Mouse (Mus musculus) testis, adult 2 months (tissue): ENCODE results near the gene Tnn. TPM values are rescaled to one million over a fixed set of nuclear protein-coding genes. Genes with fewer than 3 reads are reported as not detected.

Experiments
- H3K27ac ChIP-seq: fragments of 200-500 bp; 2 replicates; pipeline ENCODE4 v1.5.1; 2012; ENCODE audit warnings: low read depth, low read length; ENCODE audit not compliant: control insufficient read depth, insufficient read depth
- H3K27me3 ChIP-seq: fragments of 200-500 bp; 2 replicates; pipeline ENCODE4 v1.6.1; 2012; ENCODE audit warnings: mild to moderate bottlenecking, low read length, moderate library complexity; ENCODE audit not compliant: control insufficient read depth, insufficient read depth
- H3K36me3 ChIP-seq: fragments of 200-500 bp; 2 replicates; pipeline ENCODE4 v1.6.1; 2012; ENCODE audit warnings: mild to moderate bottlenecking, low read length; ENCODE audit not compliant: control insufficient read depth, insufficient read depth
- H3K4me1 ChIP-seq: fragments of 200-500 bp; 2 replicates; pipeline ENCODE4 v1.6.1; 2012; ENCODE audit warnings: low read length; ENCODE audit not compliant: control insufficient read depth, insufficient read depth
- H3K4me3 ChIP-seq: fragments of 200-500 bp; 2 replicates; pipeline ENCODE4 v1.5.1; 2012; ENCODE audit warnings: low read depth, mild to moderate bottlenecking, low read length, moderate library complexity, mixed read lengths; ENCODE audit not compliant: control insufficient read depth
- CTCF ChIP-seq: fragments of 200-500 bp; IDR thresholded peaks from 2 replicates; pipeline ENCODE4 v1.5.1; 2012; ENCODE audit warnings: low read depth, mild to moderate bottlenecking, inconsistent platforms, low read length, moderate library complexity; ENCODE audit not compliant: control insufficient read depth, insufficient read depth, insufficient replicate concordance
- POLR2A ChIP-seq: fragments of 200-500 bp; IDR thresholded peaks from 2 replicates; pipeline ENCODE4 v1.6.1; 2012; ENCODE audit warnings: low read depth, mild to moderate bottlenecking, inconsistent platforms, low read length, moderate library complexity; ENCODE audit not compliant: control insufficient read depth
- polyA plus RNA-seq: library from polyadenylated mRNA; depleted of rRNA; stranded (reverse); fragments of >200 nt; gene quantifications from 2 replicates; pipeline ENCODE4 v1.2.3, GENCODE M21; 2012

The Tnn gene
- polyA plus RNA-seq, 1 experiment: not detected

GRCm38 (mm10) chr1:160123957-160124356, 29.4 kb downstream of the Tnn start:
- no peaks in the 10 kb centered on the region for H3K27me3 ChIP-seq
- no peak overlapping the region for H3K4me3 ChIP-seq
- H3K4me1 ChIP-seq: no peaks in the 10 kb centered on the region
- H3K27ac ChIP-seq: no peak overlapping the region
- TF ChIP-seq CTCF: no peak
- no peak for TF ChIP-seq POLR2A
- H3K36me3 ChIP-seq: no peaks in the 10 kb centered on the region

GRCm38 (mm10) chr1:160108604-160109003, 44.8 kb downstream of the Tnn start:
- Histone ChIP-seq H3K27me3 (no peaks in the 10 kb centered on the region), H3K36me3 (no peaks in the 10 kb centered on the region), H3K4me3 (no peak overlapping the region), H3K4me1 (no peaks in the 10 kb centered on the region), H3K27ac (no peak overlapping the region)
- no peak for TF ChIP-seq CTCF
- TF ChIP-seq POLR2A: no peak

GRCm38 (mm10) chr1:160105426-160105825, 48.0 kb downstream of the Tnn start:
- TF ChIP-seq CTCF (no peak), POLR2A (no peak)
- H3K27me3 ChIP-seq: no peaks in the 10 kb centered on the region
- no peaks in the 10 kb centered on the region for H3K36me3 ChIP-seq
- no peak overlapping the region for H3K4me3 ChIP-seq
- no peak overlapping the region for H3K27ac ChIP-seq
- H3K4me1 ChIP-seq: no peaks in the 10 kb centered on the region

- no peaks in the 10 kb centered on the region for H3K27me3 ChIP-seq
- no peak overlapping the region for H3K4me3 ChIP-seq
- no peak for TF ChIP-seq CTCF
- TF ChIP-seq POLR2A: no peak
- H3K36me3 ChIP-seq: no peaks in the 10 kb centered on the region
- H3K27ac ChIP-seq: no peak overlapping the region
- H3K4me1 ChIP-seq: no peaks in the 10 kb centered on the region
Measured at GRCm38 (mm10) chr1:160100996-160101395, 52.4 kb downstream of the Tnn start.

GRCm38 (mm10) chr1:160099659-160100302, 53.6 kb downstream of the Tnn start:
- H3K4me3 ChIP-seq: no peak overlapping the region
- no peaks in the 10 kb centered on the region for H3K4me1 ChIP-seq
- no peaks in the 10 kb centered on the region for H3K36me3 ChIP-seq
- TF ChIP-seq POLR2A: no peak
- H3K27ac ChIP-seq: no peak overlapping the region
- no peaks in the 10 kb centered on the region for H3K27me3 ChIP-seq

- no peak for TF ChIP-seq POLR2A
- TF ChIP-seq CTCF: no peak
- no peaks in the 10 kb centered on the region for H3K4me1 ChIP-seq
- H3K4me3 ChIP-seq: no peak overlapping the region
- H3K27me3 ChIP-seq: no peaks in the 10 kb centered on the region
- H3K27ac ChIP-seq: no peak overlapping the region
- no peaks in the 10 kb centered on the region for H3K36me3 ChIP-seq
Measured at GRCm38 (mm10) chr1:160086651-160087050, 66.7 kb downstream of the Tnn start.

GRCm38 (mm10) chr1:160084239-160084638, 69.1 kb downstream of the Tnn start:
- H3K36me3 ChIP-seq: no peaks in the 10 kb centered on the region
- no peak overlapping the region for H3K4me3 ChIP-seq
- no peak for TF ChIP-seq POLR2A
- no peak for TF ChIP-seq CTCF
- H3K27me3 ChIP-seq: no peaks in the 10 kb centered on the region
- H3K27ac ChIP-seq: no peak overlapping the region
- peaks cover 9% of the 10 kb centered on the region for H3K4me1 ChIP-seq

- Histone ChIP-seq H3K27ac (no peak overlapping the region), H3K4me1 (peaks cover 11% of the 10 kb centered on the region), H3K27me3 (no peaks in the 10 kb centered on the region), H3K36me3 (no peaks in the 10 kb centered on the region), H3K4me3 (no peak overlapping the region)
- TF ChIP-seq CTCF: no peak
- TF ChIP-seq POLR2A: no peak
Measured at GRCm38 (mm10) chr1:160082647-160083046, 70.7 kb downstream of the Tnn start.
